Mouse (Mus musculus) liver, embryonic 14 days (tissue): Measurements from ENCODE around the gene Slc30a4. TPM values are rescaled to one million over a fixed set of nuclear protein-coding genes. Genes with fewer than 3 reads are reported as not detected.

ENCODE experiments used
- polyA plus RNA-seq: library from polyadenylated mRNA; depleted of rRNA; stranded (reverse); fragments of >200 nt; gene quantifications from 2 replicates; pipeline ENCODE4 v1.2.3, GENCODE M21; 2012; rRNA removed

The Slc30a4 gene
- 0.95 and 1.0 TPM in 2 replicates for polyA plus RNA-seq

GRCm38 (mm10) chr2:122702181-122703036 is at the start of gene Slc30a4:
TSS of gene Slc30a4 (minus strand) at chr2:122702663.

GRCm38 (mm10) chr2:122737894-122738830 is 35.7 kb upstream of the Slc30a4 start, which contains the start of gene Bloc1s6:
TSS of gene Bloc1s6 (plus strand) at chr2:122738503.

GRCm38 (mm10) chr2:122636686-122637085 is 65.8 kb downstream of the Slc30a4 start, which contains the start of gene AA467197:
TSS of gene AA467197 (plus strand) at chr2:122636986.

Other genes with a start within 250 kb of the Slc30a4 start
- not detected in 2 replicates for gene Gm14085, start 217.7 kb downstream of the Slc30a4 start, polyA plus RNA-seq
- gene Gatm, start 91.4 kb downstream of the Slc30a4 start, polyA plus RNA-seq: 12.4 and 15.7 TPM in 2 replicates
- 0.16 and 0.31 TPM in 2 replicates for gene AA467197, start 65.7 kb downstream of the Slc30a4 start, polyA plus RNA-seq
- gene Bloc1s6, start 35.8 kb upstream of the Slc30a4 start, polyA plus RNA-seq: 7.6 and 8.6 TPM in 2 replicates
- 1.5 and 1.9 TPM in 2 replicates for gene Sqor, start 62.6 kb upstream of the Slc30a4 start, polyA plus RNA-seq